Mouse (Mus musculus): ENCODE measurements around the gene Cntnap2. TPM values are rescaled to one million over a fixed set of nuclear protein-coding genes. Genes with fewer than 3 reads are reported as not detected.

Cntnap2 gene
- polyA plus RNA-seq, 1 experiment from 2014 or later = 48.2 TPM

GRCm38 (mm10) chr6:47244642-47245041 is 2185.5 kb downstream of the Cntnap2 start:
- 9% methylated on average over 7 of the region's 7 CpGs for WGBS
- peak; percentile 78 for ATAC-seq

GRCm38 (mm10) chr6:47255270-47255669 is 2196.1 kb downstream of the Cntnap2 start:
- no peaks in the 10 kb centered on the region for H3K36me3 ChIP-seq (ENCODE audit: control insufficient read depth, insufficient read depth, low read length)

More at GRCm38 (mm10) chr6:47244642-47245041, 2185.5 kb downstream of the Cntnap2 start:
- no peaks in the 10 kb centered on the region for H3K9me3 ChIP-seq (ENCODE audit: control insufficient read depth, low read length)
- H3K4me1 ChIP-seq (ENCODE audit: control insufficient read depth, insufficient read depth, low read depth, low read length) = peaks cover 14% of the 10 kb centered on the region
- peak overlapping the region; percentile 50 for H3K4me2 ChIP-seq (ENCODE audit: low read length)
- H3K27me3 ChIP-seq (replicated peaks; ENCODE audit: control insufficient read depth, insufficient read depth, low read length) = no peaks in the 10 kb centered on the region
- peak overlapping the region; percentile 61 for H3K27ac ChIP-seq (ENCODE audit: low read depth, low read length)
- no peaks in the 10 kb centered on the region for H3K36me3 ChIP-seq (ENCODE audit: control insufficient read depth, insufficient read depth, low read length)
- peak overlapping the region; percentile 39 for H3K4me3 ChIP-seq (ENCODE audit: low read length)
- peak overlapping the region; percentile 56 for H3K9ac ChIP-seq (ENCODE audit: low read depth, low read length)

GRCm38 (mm10) chr6:47256227-47256887 is 2197.2 kb downstream of the Cntnap2 start:
- H3K27me3 ChIP-seq (replicated peaks; ENCODE audit: control insufficient read depth, insufficient read depth, low read length) = no peaks in the 10 kb centered on the region
- H3K4me3 ChIP-seq (ENCODE audit: low read length) = no peak overlapping the region
- H3K9ac ChIP-seq (ENCODE audit: low read depth, low read length) = no peak overlapping the region
- 0 out of 2 replicates have a peak overlapping the region, but pooled peaks have one; percentile 19 for H3K27ac ChIP-seq (ENCODE audit: low read depth, low read length)
- 75% methylated on average over 4 of the region's 4 CpGs for WGBS
- H3K4me2 ChIP-seq (ENCODE audit: low read length) = no peak overlapping the region
- peaks cover 7% of the 10 kb centered on the region for H3K4me1 ChIP-seq (ENCODE audit: control insufficient read depth, insufficient read depth, low read depth, low read length)
- no peaks in the 10 kb centered on the region for H3K9me3 ChIP-seq (ENCODE audit: control insufficient read depth, low read length)
- no peak for ATAC-seq
- no peaks in the 10 kb centered on the region for H3K36me3 ChIP-seq (ENCODE audit: control insufficient read depth, insufficient read depth, low read length)

More at GRCm38 (mm10) chr6:47255270-47255669, 2196.1 kb downstream of the Cntnap2 start:
- Histone ChIP-seq H3K27ac (ENCODE audit: low read depth, low read length) (no peak overlapping the region), H3K4me1 (ENCODE audit: control insufficient read depth, insufficient read depth, low read depth, low read length) (peaks cover 7% of the 10 kb centered on the region), H3K9me3 (ENCODE audit: control insufficient read depth, low read length) (no peaks in the 10 kb centered on the region), H3K4me3 (ENCODE audit: low read length) (no peak overlapping the region), H3K27me3 (replicated peaks; ENCODE audit: control insufficient read depth, insufficient read depth, low read length) (no peaks in the 10 kb centered on the region), H3K9ac (ENCODE audit: low read depth, low read length) (no peak overlapping the region), H3K4me2 (ENCODE audit: low read length) (no peak overlapping the region)
- WGBS = 85% methylated on average over 2 of the region's 2 CpGs
- ATAC-seq = no peak

GRCm38 (mm10) chr6:47256918-47257506 is 2197.9 kb downstream of the Cntnap2 start:
- Histone ChIP-seq H3K36me3 (ENCODE audit: control insufficient read depth, insufficient read depth, low read length) (no peaks in the 10 kb centered on the region), H3K4me2 (ENCODE audit: low read length) (no peak overlapping the region), H3K9ac (ENCODE audit: low read depth, low read length) (no peak overlapping the region), H3K27ac (ENCODE audit: low read depth, low read length) (no peak overlapping the region), H3K4me1 (ENCODE audit: control insufficient read depth, insufficient read depth, low read depth, low read length) (peaks cover 7% of the 10 kb centered on the region), H3K27me3 (replicated peaks; ENCODE audit: control insufficient read depth, insufficient read depth, low read length) (no peaks in the 10 kb centered on the region), H3K4me3 (ENCODE audit: low read length) (no peak overlapping the region), H3K9me3 (ENCODE audit: control insufficient read depth, low read length) (no peaks in the 10 kb centered on the region)
- 65% methylated on average over 3 of the region's 3 CpGs for WGBS
- ATAC-seq = no peak

GRCm38 (mm10) chr6:47259626-47260114 is 2200.5 kb downstream of the Cntnap2 start:
- H3K9me3 ChIP-seq (ENCODE audit: control insufficient read depth, low read length) = no peaks in the 10 kb centered on the region
- no peak overlapping the region for H3K4me3 ChIP-seq (ENCODE audit: low read length)
- WGBS = 8% methylated on average over 3 of the region's 3 CpGs
- no peak overlapping the region for H3K4me2 ChIP-seq (ENCODE audit: low read length)
- peaks cover 7% of the 10 kb centered on the region for H3K4me1 ChIP-seq (ENCODE audit: control insufficient read depth, insufficient read depth, low read depth, low read length)
- H3K36me3 ChIP-seq (ENCODE audit: control insufficient read depth, insufficient read depth, low read length) = no peaks in the 10 kb centered on the region
- no peak overlapping the region for H3K9ac ChIP-seq (ENCODE audit: low read depth, low read length)
- H3K27me3 ChIP-seq (replicated peaks; ENCODE audit: control insufficient read depth, insufficient read depth, low read length) = no peaks in the 10 kb centered on the region
- peak overlapping the region; percentile 51 for H3K27ac ChIP-seq (ENCODE audit: low read depth, low read length)
- peak; percentile 83 for ATAC-seq

GRCm38 (mm10) chr6:47267236-47267635 is 2208.1 kb downstream of the Cntnap2 start:
- H3K9ac ChIP-seq (ENCODE audit: low read depth, low read length) = no peak overlapping the region
- H3K9me3 ChIP-seq (ENCODE audit: control insufficient read depth, low read length) = no peaks in the 10 kb centered on the region
- no peak overlapping the region for H3K4me3 ChIP-seq (ENCODE audit: low read length)
- H3K27ac ChIP-seq (ENCODE audit: low read depth, low read length) = no peak overlapping the region
- no peaks in the 10 kb centered on the region for H3K36me3 ChIP-seq (ENCODE audit: control insufficient read depth, insufficient read depth, low read length)
- 45% methylated on average over 3 of the region's 3 CpGs for WGBS
- H3K4me2 ChIP-seq (ENCODE audit: low read length) = no peak overlapping the region
- no peaks in the 10 kb centered on the region for H3K27me3 ChIP-seq (replicated peaks; ENCODE audit: control insufficient read depth, insufficient read depth, low read length)
- ATAC-seq = no peak
- no peaks in the 10 kb centered on the region for H3K4me1 ChIP-seq (ENCODE audit: control insufficient read depth, insufficient read depth, low read depth, low read length)

GRCm38 (mm10) chr6:47269455-47269854 is 2210.3 kb downstream of the Cntnap2 start:
- no peak overlapping the region for H3K4me2 ChIP-seq (ENCODE audit: low read length)
- no peaks in the 10 kb centered on the region for H3K27me3 ChIP-seq (replicated peaks; ENCODE audit: control insufficient read depth, insufficient read depth, low read length)
- H3K4me3 ChIP-seq (ENCODE audit: low read length) = no peak overlapping the region
- peaks cover 6% of the 10 kb centered on the region for H3K4me1 ChIP-seq (ENCODE audit: control insufficient read depth, insufficient read depth, low read depth, low read length)
- 87% methylated on average over 3 of the region's 3 CpGs for WGBS
- no peaks in the 10 kb centered on the region for H3K9me3 ChIP-seq (ENCODE audit: control insufficient read depth, low read length)
- H3K27ac ChIP-seq (ENCODE audit: low read depth, low read length) = no peak overlapping the region
- ATAC-seq = no peak
- no peaks in the 10 kb centered on the region for H3K36me3 ChIP-seq (ENCODE audit: control insufficient read depth, insufficient read depth, low read length)
- H3K9ac ChIP-seq (ENCODE audit: low read depth, low read length) = no peak overlapping the region

GRCm38 (mm10) chr6:47271576-47271975 is 2212.4 kb downstream of the Cntnap2 start:
- no peak for ATAC-seq
- Histone ChIP-seq H3K4me2 (ENCODE audit: low read length) (no peak overlapping the region), H3K27me3 (replicated peaks; ENCODE audit: control insufficient read depth, insufficient read depth, low read length) (no peaks in the 10 kb centered on the region), H3K9ac (ENCODE audit: low read depth, low read length) (no peak overlapping the region), H3K36me3 (ENCODE audit: control insufficient read depth, insufficient read depth, low read length) (no peaks in the 10 kb centered on the region), H3K9me3 (ENCODE audit: control insufficient read depth, low read length) (no peaks in the 10 kb centered on the region), H3K4me1 (ENCODE audit: control insufficient read depth, insufficient read depth, low read depth, low read length) (peaks cover 6% of the 10 kb centered on the region), H3K27ac (ENCODE audit: low read depth, low read length) (no peak overlapping the region), H3K4me3 (ENCODE audit: low read length) (no peak overlapping the region)
- WGBS = 87% methylated on average over 3 of the region's 3 CpGs

All from hindbrain, embryonic 16.5 days (tissue).